Mouse (Mus musculus) stomach, embryonic 14.5 days (tissue): ENCODE results near the gene 1700001O22Rik. TPM values are rescaled to one million over a fixed set of nuclear protein-coding genes. Genes with fewer than 3 reads are reported as not detected.

Experiments used
- polyA plus RNA-seq: library from polyadenylated mRNA; unstranded; fragments of >200 nt; fragmentation: Nextera tagmentation; extraction: Ambion mirVana; gene quantifications from 2 replicates; pipeline ENCODE4 v1.2.1, GENCODE M21; 2014

1700001O22Rik gene
- polyA plus RNA-seq, 1 experiment from 2014 or later, result 3.3 TPM

Other genes starting within 250 kb of the 1700001O22Rik start
- 1.2 and 2.1 TPM in 2 replicates for gene Cstad, start 208.6 kb downstream of the 1700001O22Rik start, polyA plus RNA-seq
- gene Ntmt1, start 4.2 kb upstream of the 1700001O22Rik start, polyA plus RNA-seq, result 99.1 and 101 TPM in 2 replicates
- 27.1 and 29.1 TPM in 2 replicates for gene Asb6, start 26.7 kb upstream of the 1700001O22Rik start, polyA plus RNA-seq
- 6.0 and 8.9 TPM in 2 replicates for gene Prrx2, start 31.3 kb upstream of the 1700001O22Rik start, polyA plus RNA-seq
- gene Ptges, start 126.2 kb upstream of the 1700001O22Rik start, polyA plus RNA-seq, result 6.5 and 9.2 TPM in 2 replicates
- gene Tor1b, start 149.3 kb upstream of the 1700001O22Rik start, polyA plus RNA-seq, result 35.4 and 39.1 TPM in 2 replicates
- gene Tor1a, start 164.3 kb upstream of the 1700001O22Rik start, polyA plus RNA-seq, result 66.0 and 68.6 TPM in 2 replicates
- gene BC005624, start 178.5 kb upstream of the 1700001O22Rik start, polyA plus RNA-seq, result 46.9 and 48.2 TPM in 2 replicates
- gene Usp20, start 178.6 kb upstream of the 1700001O22Rik start, polyA plus RNA-seq, result 13.4 and 13.8 TPM in 2 replicates